Mouse (Mus musculus): ENCODE measurements around the gene Abcf1.

DNA sequence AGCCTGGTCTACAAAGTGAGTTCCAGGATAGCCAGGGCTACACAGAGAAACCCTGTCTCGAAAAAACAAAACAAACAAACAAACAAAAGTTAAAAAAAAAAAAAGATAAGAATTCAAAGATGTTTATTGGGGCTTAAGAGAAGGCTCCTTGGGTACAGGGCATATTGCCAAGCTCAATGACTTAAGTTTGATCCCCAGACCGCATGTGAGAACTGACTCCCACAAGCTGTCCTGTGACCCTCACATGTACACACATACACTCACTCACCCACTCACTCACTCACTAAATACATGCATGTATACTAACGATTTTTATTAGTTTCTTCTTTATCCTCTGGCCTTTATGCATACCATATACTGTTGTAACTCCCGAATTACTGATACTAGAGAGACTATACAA lies 30.8 kb upstream of the Abcf1 start:
- TF ChIP-seq GATA1 (IDR thresholded peaks at IDR 0.05; ENCODE audit: borderline replicate concordance, low read length) (no peak), FLI1 (IDR thresholded peaks at IDR 0.05; ENCODE audit: low read length) (no peak)
